Mouse (Mus musculus): ENCODE results near the gene Pphln1.
A peak's percentile ranks its signal among the peaks of the same experiment; 100 is the strongest.

Gene Pphln1

DNA sequence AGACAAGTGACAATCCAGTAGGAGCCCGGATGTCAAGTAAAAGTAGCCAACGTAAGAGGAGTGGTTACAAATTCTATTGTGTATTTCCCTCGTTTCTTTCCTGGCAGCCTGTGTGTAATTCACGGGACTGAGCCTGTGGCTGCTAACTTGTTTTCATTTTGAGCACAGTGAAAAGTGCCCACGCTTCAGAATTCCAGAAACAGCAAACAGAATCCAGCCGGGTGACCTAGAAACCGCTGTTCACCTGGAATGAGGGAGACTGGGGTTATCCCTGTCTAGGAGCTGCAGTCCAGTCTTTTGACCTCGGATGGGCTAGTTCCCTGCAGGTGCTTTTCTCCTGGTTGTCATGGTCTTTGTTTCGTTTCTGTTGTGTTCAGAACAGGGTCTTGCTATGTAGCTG, 117.2 kb downstream of the Pphln1 start:
- Histone ChIP-seq H3K9me3 (ENCODE audit: low read length) (no peaks in the 10 kb centered on the region), H3K4me3 (replicated peaks; ENCODE audit: low read length) (no peak overlapping the region), H3K36me3 (ENCODE audit: insufficient read depth, low read length) (no peaks in the 10 kb centered on the region), H3K27me3 (ENCODE audit: insufficient read depth, low read length) (peaks cover 93% of the 10 kb centered on the region), H3K4me1 (replicated peaks; ENCODE audit: low read depth, low read length) (peaks cover 57% of the 10 kb centered on the region)
- TF ChIP-seq NANOG (IDR thresholded peaks at IDR 0.05; ENCODE audit: borderline replicate concordance, low read length) (no peak), POU5F1 (IDR thresholded peaks at IDR 0.05; ENCODE audit: borderline replicate concordance, low read length) (no peak), CTCF (conservative IDR thresholded peaks at IDR 0.05; ENCODE audit: low read length) (no peak)

DNA sequence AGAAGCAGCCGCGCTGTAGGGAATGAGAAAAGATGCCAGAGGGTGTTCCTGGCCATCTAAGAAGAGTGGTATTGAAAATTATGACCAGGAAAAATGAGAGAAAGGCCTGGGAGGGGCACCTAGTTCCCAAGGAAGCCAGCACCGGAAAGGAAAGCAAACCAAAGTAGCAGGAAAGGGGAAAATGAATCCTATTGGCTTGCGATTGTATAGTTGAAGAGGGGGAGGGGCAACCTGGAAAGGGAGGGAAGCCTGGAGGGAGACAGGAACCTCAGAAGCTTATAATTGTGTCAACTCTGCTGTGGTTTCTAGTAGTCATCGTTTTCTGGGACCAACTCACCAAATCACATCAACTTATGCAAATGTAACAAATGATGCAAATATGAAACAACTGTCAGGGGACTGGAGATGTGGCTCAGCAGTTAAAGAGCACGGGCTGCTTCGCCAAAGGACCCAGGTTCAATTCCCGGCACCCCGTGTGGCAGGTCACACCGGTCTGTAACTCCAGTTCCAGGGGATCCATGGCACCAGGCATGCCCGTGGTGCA, 118.9 kb downstream of the Pphln1 start:
- H3K27me3 ChIP-seq (ENCODE audit: insufficient read depth, low read length): peaks cover 90% of the 10 kb centered on the region
- TF ChIP-seq CTCF (conservative IDR thresholded peaks at IDR 0.05; ENCODE audit: low read length): no peak
- TF ChIP-seq POU5F1 (IDR thresholded peaks at IDR 0.05; ENCODE audit: borderline replicate concordance, low read length): no peak
- TF ChIP-seq NANOG (IDR thresholded peaks at IDR 0.05; ENCODE audit: borderline replicate concordance, low read length): no peak

DNA sequence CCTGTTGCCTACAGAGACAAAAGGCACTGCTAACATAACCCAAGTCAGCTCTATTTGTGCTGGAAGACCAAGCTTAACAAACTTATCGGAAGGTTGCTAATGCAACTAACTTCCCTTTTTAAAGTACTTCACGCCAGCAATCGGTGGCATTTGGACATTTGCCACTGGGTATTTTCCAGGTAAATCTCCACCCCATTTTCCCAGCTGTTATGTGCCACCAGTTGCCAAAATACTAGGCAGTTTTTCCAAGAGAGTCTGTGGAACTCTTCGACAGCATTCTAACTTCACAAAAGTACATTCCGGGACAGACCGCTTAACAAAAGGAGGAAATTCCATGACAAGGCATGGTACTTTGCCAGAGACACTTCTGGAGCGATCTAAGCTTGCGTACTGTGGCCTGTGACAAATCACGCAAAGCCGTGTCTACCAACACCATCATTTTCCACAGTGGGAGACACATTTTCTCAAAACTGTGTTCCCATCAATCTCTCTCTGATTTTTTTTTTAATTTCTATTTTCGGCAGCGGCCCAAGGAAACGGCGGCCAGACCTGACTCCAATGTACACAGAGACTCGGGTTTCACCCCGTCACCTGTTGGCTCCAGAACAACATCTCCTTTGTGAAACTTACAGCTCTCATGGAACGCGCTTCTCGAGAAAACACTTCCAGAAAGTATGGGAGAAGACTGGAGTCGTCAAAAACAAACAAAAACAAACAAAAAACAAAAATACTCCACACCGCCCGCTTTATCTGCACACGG, 120.2 kb downstream of the Pphln1 start:
- Histone ChIP-seq H3K4me3 (replicated peaks; ENCODE audit: low read length) (peak overlapping the region; percentile 88), H3K36me3 (ENCODE audit: insufficient read depth, low read length) (no peaks in the 10 kb centered on the region), H3K27me3 (ENCODE audit: insufficient read depth, low read length) (peaks cover 90% of the 10 kb centered on the region), H3K9me3 (ENCODE audit: low read length) (0 out of 2 replicates have a peak, but pooled peaks cover 13% of the 10 kb centered on the region), H3K4me1 (replicated peaks; ENCODE audit: low read depth, low read length) (peaks cover 62% of the 10 kb centered on the region)
- TF ChIP-seq NANOG (IDR thresholded peaks at IDR 0.05; ENCODE audit: borderline replicate concordance, low read length): no peak; the same call in 1 of the 2 replicates
- TF ChIP-seq POU5F1 (IDR thresholded peaks at IDR 0.05; ENCODE audit: borderline replicate concordance, low read length): no peak
- TF ChIP-seq CTCF (conservative IDR thresholded peaks at IDR 0.05; ENCODE audit: low read length): no peak

More for the DNA sequence above, 118.9 kb downstream of the Pphln1 start:
- Histone ChIP-seq H3K36me3 (ENCODE audit: insufficient read depth, low read length) (no peaks in the 10 kb centered on the region), H3K9me3 (ENCODE audit: low read length) (0 out of 2 replicates have a peak, but pooled peaks cover 8% of the 10 kb centered on the region), H3K4me3 (replicated peaks; ENCODE audit: low read length) (no peak overlapping the region), H3K4me1 (replicated peaks; ENCODE audit: low read depth, low read length) (peaks cover 68% of the 10 kb centered on the region)

DNA sequence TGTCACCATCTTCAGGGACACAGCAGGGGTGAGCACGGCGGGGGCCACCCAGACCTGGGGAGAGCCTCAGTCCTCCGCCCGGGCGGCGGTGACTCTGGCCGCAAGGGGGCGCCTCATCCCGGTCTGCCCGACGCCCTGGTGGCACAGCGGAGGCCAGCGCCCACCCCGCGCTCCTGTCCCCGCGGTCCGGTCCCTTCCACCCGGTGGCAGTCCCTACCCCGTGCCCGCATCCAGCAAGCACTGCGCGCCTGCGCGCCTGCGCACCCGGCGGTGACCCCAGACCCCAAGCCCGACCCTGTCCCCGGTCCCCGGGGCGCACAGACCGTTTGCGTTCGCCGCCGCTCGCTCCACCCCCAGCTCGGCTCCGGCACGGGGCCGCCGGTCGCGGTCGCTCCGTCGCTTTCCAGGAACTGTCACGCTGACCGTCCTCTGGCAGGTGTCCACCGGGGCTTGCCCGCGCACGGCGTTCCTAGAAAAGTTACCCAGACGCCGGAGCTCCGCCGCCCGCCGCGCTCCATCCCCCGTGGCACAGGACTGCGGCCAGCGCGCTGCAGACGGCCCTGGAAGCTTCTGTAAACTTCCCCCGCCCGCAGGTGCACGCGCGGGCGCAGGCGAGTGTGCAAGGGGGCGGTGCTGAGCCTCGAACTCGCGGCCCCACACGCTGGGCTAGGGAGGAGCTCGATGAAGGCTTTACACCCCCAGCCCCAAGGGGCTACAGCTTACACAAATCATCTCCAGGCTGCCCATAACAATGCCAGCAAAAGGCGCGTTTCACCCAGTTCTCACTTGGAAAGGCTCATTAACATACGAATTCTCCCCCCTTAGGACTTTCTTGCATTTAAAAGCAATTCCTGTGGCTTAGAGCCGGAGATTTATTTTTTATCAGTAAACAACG, 121.0 kb downstream of the Pphln1 start:
- peak; percentile 17; the same call in 1 of the 2 replicates for TF ChIP-seq CTCF (conservative IDR thresholded peaks at IDR 0.05; ENCODE audit: low read length)
- peak; percentile 73 for TF ChIP-seq NANOG (IDR thresholded peaks at IDR 0.05; ENCODE audit: borderline replicate concordance, low read length)
- peak; percentile 60; the same call in 1 of the 2 replicates for TF ChIP-seq POU5F1 (IDR thresholded peaks at IDR 0.05; ENCODE audit: borderline replicate concordance, low read length)
- Histone ChIP-seq H3K4me1 (replicated peaks; ENCODE audit: low read depth, low read length) (peaks cover 56% of the 10 kb centered on the region), H3K36me3 (ENCODE audit: insufficient read depth, low read length) (no peaks in the 10 kb centered on the region), H3K4me3 (replicated peaks; ENCODE audit: low read length) (peak overlapping the region; percentile 88), H3K27me3 (ENCODE audit: insufficient read depth, low read length) (peaks cover 90% of the 10 kb centered on the region), H3K9me3 (ENCODE audit: low read length) (0 out of 2 replicates have a peak, but pooled peaks cover 13% of the 10 kb centered on the region)

DNA sequence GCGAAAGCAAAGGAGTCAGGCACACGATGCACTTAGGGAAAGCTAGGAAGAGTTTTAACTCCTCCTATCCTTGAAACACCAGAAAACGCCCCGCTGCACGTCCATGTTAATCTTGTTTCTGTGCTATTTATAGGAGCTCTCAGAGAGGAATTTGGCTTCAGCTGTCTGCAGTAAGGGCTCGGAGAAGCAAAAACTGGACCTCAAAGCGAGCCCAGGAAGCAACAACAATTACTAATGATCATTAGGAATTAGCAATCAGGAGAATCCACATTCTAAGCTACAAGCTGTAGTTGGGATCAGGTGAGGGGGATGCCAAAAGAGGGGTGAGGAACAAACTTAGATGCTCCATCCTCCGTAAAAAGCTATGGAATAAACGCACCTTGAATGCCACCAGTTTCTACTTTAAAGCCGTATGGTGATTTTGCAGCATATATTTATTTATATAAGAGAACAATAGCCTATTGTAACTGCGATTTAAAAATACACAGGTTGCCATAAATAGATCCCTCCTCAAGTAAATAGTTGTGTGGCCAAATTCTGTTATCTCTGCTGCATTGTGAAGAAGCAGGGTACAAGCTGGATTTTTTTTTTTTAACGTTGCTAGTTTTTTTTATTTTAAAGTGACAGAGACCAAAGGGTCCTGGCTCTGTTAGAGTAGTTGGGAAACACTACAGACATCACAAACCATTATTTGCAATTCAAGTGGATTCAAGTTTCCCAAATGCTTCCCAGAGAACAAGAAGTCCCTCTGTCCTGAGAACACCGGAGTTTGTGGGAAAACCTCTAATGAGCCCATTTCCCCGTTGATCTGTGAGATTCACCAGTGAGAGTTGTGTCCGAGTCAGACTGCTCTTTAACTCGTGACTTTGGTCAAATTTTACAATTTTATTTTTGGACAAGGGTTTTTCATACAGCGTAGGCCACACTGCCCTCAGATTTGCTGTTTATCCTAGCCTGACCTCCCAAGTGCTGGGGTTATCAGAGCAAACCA, 122.0 kb downstream of the Pphln1 start:
- Histone ChIP-seq H3K27me3 (ENCODE audit: insufficient read depth, low read length) (peaks cover 91% of the 10 kb centered on the region), H3K9me3 (ENCODE audit: low read length) (0 out of 2 replicates have a peak, but pooled peaks cover 13% of the 10 kb centered on the region), H3K4me3 (replicated peaks; ENCODE audit: low read length) (peak overlapping the region; percentile 88), H3K36me3 (ENCODE audit: insufficient read depth, low read length) (no peaks in the 10 kb centered on the region), H3K4me1 (replicated peaks; ENCODE audit: low read depth, low read length) (peaks cover 47% of the 10 kb centered on the region)
- no peak for TF ChIP-seq CTCF (conservative IDR thresholded peaks at IDR 0.05; ENCODE audit: low read length)
- no peak for TF ChIP-seq NANOG (IDR thresholded peaks at IDR 0.05; ENCODE audit: borderline replicate concordance, low read length)
- no peak for TF ChIP-seq POU5F1 (IDR thresholded peaks at IDR 0.05; ENCODE audit: borderline replicate concordance, low read length)

DNA sequence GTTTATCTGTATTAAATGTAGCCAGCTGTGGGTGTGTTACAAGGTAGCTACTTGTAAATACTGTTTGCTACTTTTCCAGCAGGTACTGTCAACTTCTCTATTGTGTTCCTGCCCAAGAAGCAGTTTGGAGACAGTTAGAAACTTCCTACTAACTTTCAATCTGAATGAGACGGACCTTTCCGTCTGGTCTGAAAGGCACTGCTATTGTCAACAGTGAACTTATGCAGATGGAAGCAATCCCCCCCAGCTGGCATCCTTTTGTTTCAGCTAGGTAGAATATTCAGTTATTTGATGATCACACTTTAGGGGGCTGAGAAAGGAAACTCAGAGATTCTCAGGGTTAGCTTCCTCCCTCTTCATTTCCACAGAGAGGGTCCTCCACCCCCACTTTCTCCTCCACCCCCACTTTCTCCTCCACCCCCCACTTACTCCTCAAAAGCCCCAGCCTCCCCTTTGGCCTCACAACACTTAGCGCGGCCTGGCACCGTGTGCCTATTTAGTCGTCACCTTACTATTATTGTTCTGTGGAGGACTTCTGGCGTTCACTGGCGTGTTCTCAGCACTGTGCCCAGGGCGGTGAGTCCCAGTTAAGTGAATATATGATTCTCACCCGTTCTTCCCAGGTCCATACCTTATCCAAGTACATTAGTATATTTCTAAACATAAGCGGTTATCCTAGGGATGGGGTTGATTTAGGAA, 123.1 kb downstream of the Pphln1 start:
- H3K9me3 ChIP-seq (ENCODE audit: low read length): 0 out of 2 replicates have a peak, but pooled peaks cover 13% of the 10 kb centered on the region
- no peak overlapping the region for H3K4me3 ChIP-seq (replicated peaks; ENCODE audit: low read length)
- H3K4me1 ChIP-seq (replicated peaks; ENCODE audit: low read depth, low read length): peaks cover 42% of the 10 kb centered on the region
- no peaks in the 10 kb centered on the region for H3K36me3 ChIP-seq (ENCODE audit: insufficient read depth, low read length)
- no peak for TF ChIP-seq CTCF (conservative IDR thresholded peaks at IDR 0.05; ENCODE audit: low read length)
- peak; percentile 100 for TF ChIP-seq NANOG (IDR thresholded peaks at IDR 0.05; ENCODE audit: borderline replicate concordance, low read length)
- TF ChIP-seq POU5F1 (IDR thresholded peaks at IDR 0.05; ENCODE audit: borderline replicate concordance, low read length): peak; percentile 82; the same call in 1 of the 2 replicates
- H3K27me3 ChIP-seq (ENCODE audit: insufficient read depth, low read length): peaks cover 92% of the 10 kb centered on the region

DNA sequence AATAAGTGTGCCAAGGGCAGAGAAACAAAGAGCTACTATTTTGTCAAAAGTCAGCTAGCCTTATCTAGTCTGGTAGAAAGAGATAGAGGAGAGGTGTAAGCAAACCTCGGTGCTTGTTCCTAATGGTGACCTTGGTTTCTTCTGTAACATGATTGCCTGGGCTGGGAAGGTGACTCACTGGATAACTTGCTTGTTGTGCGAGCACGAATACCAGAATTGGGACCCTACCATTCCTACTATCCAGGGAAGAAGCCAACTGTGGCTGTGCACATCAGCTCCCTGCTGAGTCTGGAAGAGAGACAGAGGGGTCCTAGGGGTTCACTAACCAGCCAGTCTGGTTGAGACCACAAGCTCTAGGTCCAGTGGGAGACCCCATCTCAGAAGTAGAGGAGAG, 123.6 kb downstream of the Pphln1 start:
- Histone ChIP-seq H3K4me1 (replicated peaks; ENCODE audit: low read depth, low read length) (peaks cover 42% of the 10 kb centered on the region), H3K9me3 (ENCODE audit: low read length) (0 out of 2 replicates have a peak, but pooled peaks cover 13% of the 10 kb centered on the region), H3K36me3 (ENCODE audit: insufficient read depth, low read length) (no peaks in the 10 kb centered on the region), H3K27me3 (ENCODE audit: insufficient read depth, low read length) (peaks cover 93% of the 10 kb centered on the region), H3K4me3 (replicated peaks; ENCODE audit: low read length) (no peak overlapping the region)
- TF ChIP-seq NANOG (IDR thresholded peaks at IDR 0.05; ENCODE audit: borderline replicate concordance, low read length) (no peak), POU5F1 (IDR thresholded peaks at IDR 0.05; ENCODE audit: borderline replicate concordance, low read length) (no peak), CTCF (conservative IDR thresholded peaks at IDR 0.05; ENCODE audit: low read length) (no peak)

Data from E14TG2a.4 (cell line).